Mouse (Mus musculus) ES-E14 (cell line): ENCODE results near the gene Fam219b. TPM values are rescaled to one million over a fixed set of nuclear protein-coding genes. Genes with fewer than 3 reads are reported as not detected.

Source experiments
- DNase-seq: peaks from one replicate; pipeline ENCODE4 v3.0.0-alpha.2; 2013; ENCODE audit warnings: low read depth, low spot score
- H3K27ac ChIP-seq: 2 replicates; pipeline ENCODE4 v1.5.1; 2012; ENCODE audit warnings: low read depth, mild to moderate bottlenecking, low read length, moderate library complexity, mixed read lengths; ENCODE audit not compliant: poor library complexity, insufficient read depth, severe bottlenecking
- H3K36me3 ChIP-seq: 2 replicates; pipeline ENCODE4 v1.6.1; 2012; ENCODE audit warnings: mild to moderate bottlenecking, low read length, moderate library complexity, mixed read lengths; ENCODE audit not compliant: control insufficient read depth, poor library complexity, insufficient read depth, severe bottlenecking
- H3K4me1 ChIP-seq, 2 experiments: fragments of 150-350 bp in 1 of 2; sonication (generic) in 1 of 2; 2 replicates each; pipeline ENCODE4 v1.6.1; 2012; ENCODE audit warnings: low read length in 2 of 2, mild to moderate bottlenecking in 1 of 2, mixed read lengths in 1 of 2; ENCODE audit not compliant: control insufficient read depth in 2 of 2, insufficient read depth in 2 of 2, poor library complexity in 1 of 2
- H3K4me3 ChIP-seq, 2 experiments: fragments of 150-350 bp in 1 of 2; sonication (generic) in 1 of 2; 2 replicates each; pipeline ENCODE4 v1.5.1; 2012; ENCODE audit warnings: low read length in 2 of 2, low read depth in 1 of 2, mild to moderate bottlenecking in 1 of 2, mixed read lengths in 1 of 2; ENCODE audit not compliant: insufficient read depth in 1 of 2, poor library complexity in 1 of 2, severe bottlenecking in 1 of 2
- H3K9ac ChIP-seq: 2 replicates; pipeline ENCODE4 v1.6.1; 2012; ENCODE audit warnings: low read depth, mild to moderate bottlenecking, low read length, mixed read lengths; ENCODE audit not compliant: poor library complexity, insufficient read depth, severe bottlenecking
- H3K9me3 ChIP-seq: fragments of 150-350 bp; sonication (generic); 2 replicates; pipeline ENCODE4 v1.6.1; 2012; ENCODE audit warnings: low read depth, mild to moderate bottlenecking, low read length; ENCODE audit not compliant: control insufficient read depth, insufficient read depth
- CHD2 ChIP-seq: IDR thresholded peaks from 2 replicates; pipeline ENCODE4 v1.6.1; 2014; ENCODE audit warnings: mild to moderate bottlenecking, low read depth, low read length, inconsistent platforms
- HCFC1 ChIP-seq: IDR thresholded peaks from 2 replicates; pipeline ENCODE4 v1.6.1; 2012; ENCODE audit warnings: low read length, inconsistent platforms, borderline replicate concordance; ENCODE audit not compliant: insufficient read depth
- MAFK ChIP-seq: IDR thresholded peaks from 2 replicates; pipeline ENCODE4 v1.6.1; 2014; ENCODE audit warnings: mild to moderate bottlenecking, low read depth, low read length, inconsistent platforms; ENCODE audit not compliant: insufficient read depth
- ZC3H11A ChIP-seq: IDR thresholded peaks from 2 replicates; pipeline ENCODE4 v1.6.1; 2012; ENCODE audit warnings: low read depth, mild to moderate bottlenecking, inconsistent platforms, low read length, borderline replicate concordance
- ZNF384 ChIP-seq: IDR thresholded peaks from 2 replicates; pipeline ENCODE4 v1.6.1; 2012; ENCODE audit warnings: low read depth, low read length, inconsistent platforms
- in situ Hi-C, 2 experiments: fragments of 600-800 bp; cut with MboI; formaldehyde crosslinking; loops; one replicate each; pipeline ENCODE4 v1.15.1; 2025; ENCODE audit warnings: low sequenced_read_pairs in 2 of 2, inconsistent platforms in 1 of 2; ENCODE audit not compliant: unreplicated experiment in 2 of 2
- total RNA-seq: library from RNA; depleted of rRNA; stranded (reverse); fragments of 300-350 nt; gene quantifications from 2 replicates; pipeline ENCODE4 v1.2.3, GENCODE M21; 2012

Fam219b gene
- total RNA-seq, 1 experiment, result 10.8 TPM

DNA sequence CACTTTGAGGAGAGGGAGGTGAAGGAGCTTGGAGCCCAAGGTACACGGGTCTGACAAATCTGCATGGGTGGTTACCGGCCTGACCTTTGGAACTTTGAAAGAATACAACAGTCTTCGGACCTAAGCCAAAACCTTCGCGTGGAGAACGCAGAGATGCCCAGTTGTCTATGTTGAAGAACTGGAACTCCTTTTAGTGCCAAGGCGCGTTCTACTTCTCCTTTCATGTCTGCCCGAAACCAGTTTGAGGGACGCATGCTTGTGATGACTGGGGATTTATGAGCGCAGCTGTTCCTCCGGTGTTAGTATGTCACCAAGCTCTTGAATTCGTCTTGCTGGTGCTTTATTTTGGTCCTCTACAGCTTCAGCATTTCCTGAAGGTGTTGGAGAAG is 24.4 kb downstream of the Fam219b start:
- Histone ChIP-seq H3K4me3 (peak overlapping the region; percentile 53 to 100; a peak in 3 of 4 replicates), H3K9ac (peak overlapping the region; percentile 24; the same call in 1 of the 2 replicates), H3K27ac (no peak overlapping the region), H3K9me3 (no peaks in the 10 kb centered on the region), H3K4me1 (peaks cover 0 to 7% of the 10 kb centered on the region in 2 experiments; a peak in 1 of 4 replicates), H3K36me3 (no peaks in the 10 kb centered on the region)
- DNase-seq, result no peak
- no peak for TF ChIP-seq ZC3H11A
- TF ChIP-seq MAFK, result no peak
- TF ChIP-seq HCFC1, result no peak
- in situ Hi-C loops, result no loop called here

DNA sequence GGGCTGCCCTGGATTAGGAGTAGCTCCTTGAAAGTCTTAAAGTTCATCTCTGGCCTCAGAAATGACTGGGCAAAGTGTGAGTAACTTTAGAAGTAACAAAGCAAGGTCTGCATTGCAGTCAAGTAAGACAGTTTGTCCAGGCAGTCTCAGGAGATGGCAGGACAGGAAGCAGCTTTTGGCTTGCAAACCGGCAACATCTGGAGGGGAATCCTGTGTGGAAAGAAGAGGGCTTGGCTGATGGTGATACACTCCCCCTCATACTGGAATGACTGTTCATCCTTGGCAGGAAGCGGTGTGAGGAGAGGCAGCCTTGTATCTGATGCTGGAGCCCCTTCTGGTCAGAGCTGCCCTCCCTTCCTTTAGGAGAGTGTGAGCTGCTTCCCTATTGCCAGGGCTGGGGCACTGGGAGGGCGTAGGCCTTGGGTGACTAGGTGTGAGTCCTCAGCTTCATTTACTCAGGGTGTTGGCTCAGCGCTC is 25.6 kb downstream of the Fam219b start:
- H3K9ac ChIP-seq, result no peak overlapping the region
- no peak overlapping the region for H3K27ac ChIP-seq

DNA sequence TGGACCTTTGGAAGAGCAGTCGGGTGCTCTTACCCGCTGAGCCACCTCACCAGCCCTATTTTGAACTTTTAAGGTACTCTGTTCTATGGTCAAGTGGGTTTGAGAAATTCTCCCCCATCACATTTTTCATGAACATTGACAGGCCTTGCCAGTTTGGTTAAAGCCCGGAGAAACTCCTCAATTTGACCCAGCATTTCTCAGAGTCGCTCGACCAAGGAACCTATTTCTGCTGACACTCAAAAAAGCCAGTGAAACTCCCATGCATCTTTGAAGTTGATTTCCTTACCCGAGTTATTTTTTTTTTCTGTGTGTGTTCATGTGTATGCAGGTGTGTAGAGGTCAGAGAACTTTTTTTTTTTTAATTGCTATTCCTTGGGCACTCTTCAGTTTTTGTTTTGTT is 27.3 kb downstream of the Fam219b start:
- no peak for DNase-seq
- TF ChIP-seq CHD2 (no peak), ZNF384 (no peak), ZC3H11A (no peak), MAFK (no peak), HCFC1 (no peak)
- Histone ChIP-seq H3K36me3 (peaks cover 10% of the 10 kb centered on the region; the same call in 1 of the 2 replicates), H3K4me1 (peaks cover 2 to 18% of the 10 kb centered on the region in 2 experiments; a peak in 1 of 4 replicates), H3K9me3 (no peaks in the 10 kb centered on the region), H3K4me3 (no peak overlapping the region), H3K9ac (no peak overlapping the region), H3K27ac (no peak overlapping the region)
- in situ Hi-C loops, result no loop called here

More for the DNA sequence above, 25.6 kb downstream of the Fam219b start:
- in situ Hi-C loops, result no loop called here
- Histone ChIP-seq H3K4me3 (no peak overlapping the region), H3K36me3 (peaks cover 1% of the 10 kb centered on the region; the same call in 1 of the 2 replicates), H3K9me3 (no peaks in the 10 kb centered on the region), H3K4me1 (peaks cover 0 to 13% of the 10 kb centered on the region in 2 experiments; a peak in 1 of 4 replicates)
- no peak for TF ChIP-seq CHD2
- TF ChIP-seq MAFK, result no peak
- no peak for TF ChIP-seq ZC3H11A
- no peak for TF ChIP-seq ZNF384
- no peak for TF ChIP-seq HCFC1
- no peak for DNase-seq

DNA sequence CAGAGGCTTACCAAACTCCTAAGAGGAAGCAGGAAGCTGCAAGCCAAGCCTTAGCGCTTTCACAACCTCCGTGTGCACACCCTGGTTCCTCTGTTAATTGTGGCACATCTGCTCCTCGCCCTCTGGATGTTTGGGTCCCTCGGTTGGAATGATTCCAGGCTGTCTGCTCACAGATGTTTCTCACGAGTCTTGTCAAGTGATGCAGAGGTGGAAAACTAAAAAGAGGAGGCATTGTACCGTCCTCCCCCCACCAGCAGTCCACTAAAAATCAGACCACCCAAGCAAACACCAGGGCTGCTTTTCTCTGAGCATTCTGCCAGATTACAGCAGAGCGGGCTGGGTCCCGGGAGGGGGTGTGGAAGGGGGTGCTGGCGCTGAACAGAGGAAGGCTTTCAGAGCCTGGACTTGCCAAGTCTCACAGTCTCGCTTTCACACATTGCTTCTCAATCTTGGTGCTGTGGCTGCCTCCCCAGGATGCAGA is 28.5 kb downstream of the Fam219b start:
- H3K27ac ChIP-seq, result no peak overlapping the region
- H3K36me3 ChIP-seq, result peaks cover 10% of the 10 kb centered on the region; the same call in 1 of the 2 replicates
- no peak overlapping the region for H3K4me3 ChIP-seq
- TF ChIP-seq ZC3H11A (no peak), HCFC1 (no peak), MAFK (no peak), ZNF384 (no peak), CHD2 (no peak)
- H3K9me3 ChIP-seq, result no peaks in the 10 kb centered on the region
- no peak for DNase-seq
- peaks cover 2 to 18% of the 10 kb centered on the region in 2 experiments; a peak in 1 of 4 replicates for H3K4me1 ChIP-seq
- H3K9ac ChIP-seq, result no peak overlapping the region; the same call in 1 of the 2 replicates
- in situ Hi-C loops, result no loop called here
